Mouse (Mus musculus): Measurements from ENCODE around the gene Plvap.

Plvap gene

GRCm38 (mm10) chr8:71485142-71486135, 26.1 kb downstream of the Plvap start, which contains the start of gene Ano8:
Gene Ano8 (minus strand): TSS chr8:71485963.
- DNase-seq = peak; percentile 84

DNA sequence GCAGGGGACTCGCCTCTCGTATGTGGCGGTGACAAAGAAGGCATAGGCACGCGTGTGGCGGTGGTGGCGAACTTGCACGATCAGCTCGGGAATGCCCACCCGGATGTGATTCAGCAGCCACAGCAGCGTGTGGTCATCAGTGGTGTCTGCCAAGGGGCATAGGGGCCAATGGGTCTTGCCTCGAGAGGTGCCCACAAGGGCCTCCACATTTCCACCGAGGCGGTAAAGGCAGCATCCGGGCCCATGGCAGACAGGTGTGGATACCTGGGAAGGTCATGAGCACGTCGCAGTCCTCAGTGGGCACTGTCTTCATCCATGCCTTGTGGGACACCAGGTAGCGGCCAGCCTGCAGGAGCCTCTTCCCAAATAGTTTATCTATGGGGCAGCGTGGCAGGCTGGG, 26.8 kb downstream of the Plvap start:
- DNase-seq = no peak

- no peak for DNase-seq
Measured at GRCm38 (mm10) chr8:71483932-71484331, 27.6 kb downstream of the Plvap start.

- no peak for DNase-seq
Measured at GRCm38 (mm10) chr8:71478943-71479342, 32.6 kb downstream of the Plvap start.

- DNase-seq = no peak
Measured at GRCm38 (mm10) chr8:71477196-71477845, 34.2 kb downstream of the Plvap start.

DNA sequence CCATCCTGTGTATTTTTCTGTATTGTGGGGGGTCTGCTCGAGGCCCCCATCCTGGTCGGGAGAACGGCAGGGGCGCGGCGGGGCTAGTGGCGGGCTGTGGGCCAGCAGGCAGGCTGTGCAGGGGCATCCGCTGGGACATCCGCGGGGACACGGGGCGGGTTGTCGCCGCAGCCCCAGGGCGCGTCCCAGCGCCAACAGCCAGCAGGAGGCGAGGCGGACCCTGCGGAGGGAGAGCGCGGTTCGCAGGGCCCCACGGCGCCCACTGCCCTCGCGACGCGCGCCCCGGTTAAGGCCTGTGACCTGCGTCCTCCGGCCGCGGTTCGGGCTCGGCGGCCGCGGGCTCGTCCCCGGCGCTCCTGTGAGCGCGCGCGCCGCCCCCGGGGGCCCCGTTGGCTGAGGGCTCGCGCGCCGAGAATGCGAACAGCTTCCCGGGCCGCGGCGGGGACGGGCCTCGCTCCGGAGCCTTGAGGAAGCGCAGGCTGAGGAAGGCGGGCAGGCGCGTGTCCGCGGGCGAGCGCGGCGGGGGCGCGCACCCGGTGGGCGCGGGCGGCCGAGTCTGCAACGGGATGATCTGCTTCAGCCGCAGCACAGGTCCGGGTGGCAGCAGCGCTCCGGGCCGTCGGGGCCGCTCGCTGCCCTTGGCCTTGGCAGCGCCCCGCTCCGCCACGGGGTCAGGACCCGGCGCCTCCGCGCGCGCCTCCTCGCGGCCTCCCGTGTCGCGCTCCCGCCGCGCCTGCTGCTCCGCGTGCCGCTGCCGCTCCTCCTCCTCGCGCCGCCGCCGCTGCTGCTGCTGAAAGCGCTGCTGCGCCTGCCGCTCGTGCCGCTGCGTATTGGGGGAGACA, 35.2 kb downstream of the Plvap start:
- DNase-seq = peak; percentile 78

GRCm38 (mm10) chr8:71475702-71476075, 35.9 kb downstream of the Plvap start:
- DNase-seq = no peak

- no peak for DNase-seq
Measured at GRCm38 (mm10) chr8:71474785-71475701, 36.5 kb downstream of the Plvap start.

GRCm38 (mm10) chr8:71474344-71474743, 37.2 kb downstream of the Plvap start:
- DNase-seq = no peak

- DNase-seq = no peak
Measured at GRCm38 (mm10) chr8:71472601-71473386, 38.8 kb downstream of the Plvap start.

DNA sequence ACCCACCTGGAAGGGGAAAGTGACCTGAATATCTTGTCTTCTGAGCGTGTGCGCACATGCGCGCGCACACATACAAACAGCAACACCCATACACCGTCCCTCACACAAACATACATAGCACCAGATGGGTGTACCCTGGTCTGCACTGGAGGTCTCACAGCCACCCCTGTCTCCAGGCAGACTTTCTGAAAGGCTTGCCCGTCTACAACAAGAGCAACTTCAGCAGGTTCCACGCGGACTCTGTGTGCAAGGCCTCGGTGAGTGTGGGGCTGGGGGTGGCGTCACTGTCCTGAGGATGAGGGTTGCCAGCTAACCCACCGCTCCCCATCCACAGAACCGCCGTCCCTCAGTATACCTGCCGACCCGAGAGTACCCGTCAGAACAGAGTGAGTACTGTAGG, 39.7 kb downstream of the Plvap start:
- DNase-seq = no peak

DNA sequence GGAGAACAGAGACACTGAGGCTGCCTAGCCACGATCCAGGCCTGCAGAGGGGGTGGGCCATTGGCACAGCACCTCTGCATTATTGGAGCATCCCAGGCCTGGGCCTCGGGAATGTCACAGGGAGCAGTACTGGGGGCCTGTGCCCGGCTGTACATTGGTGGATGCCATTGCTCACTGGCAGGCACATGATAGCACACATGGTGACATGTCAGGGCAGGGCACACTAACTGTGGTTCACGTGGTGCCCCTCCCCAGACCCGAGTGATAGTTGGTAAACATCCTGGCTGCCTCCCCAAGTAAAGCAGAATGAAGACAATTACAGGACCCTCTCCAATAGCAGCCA, 40.7 kb downstream of the Plvap start:
- DNase-seq = no peak

GRCm38 (mm10) chr8:71470146-71470912, 41.2 kb downstream of the Plvap start:
- no peak for DNase-seq

DNA sequence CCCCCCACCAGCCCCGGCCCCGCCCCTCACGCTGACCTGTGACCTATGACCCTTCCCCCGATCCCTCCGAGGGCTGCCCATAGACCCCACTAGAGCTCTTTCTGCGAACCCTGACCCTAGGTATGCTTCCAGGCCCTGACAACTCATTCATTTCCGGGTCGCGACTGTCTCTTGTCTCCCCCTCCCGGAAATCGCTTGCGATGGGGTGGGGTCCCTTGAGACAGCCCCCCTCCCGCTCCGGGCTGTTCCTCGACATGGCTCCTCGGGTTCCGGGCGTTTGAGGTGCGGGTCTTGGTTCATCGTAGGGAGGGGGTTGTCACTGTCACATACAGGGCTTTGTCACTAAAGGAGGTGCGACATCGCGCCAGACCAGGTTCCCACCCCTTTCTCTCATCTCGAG, 42.1 kb downstream of the Plvap start:
- DNase-seq = peak; percentile 54

- DNase-seq = peak; percentile 99
Measured at GRCm38 (mm10) chr8:71468916-71469315, 42.6 kb downstream of the Plvap start, which contains the start of gene Dda1. Gene Dda1 (plus strand): TSS chr8:71469199.

- no peak for DNase-seq
Measured at GRCm38 (mm10) chr8:71468001-71468400, 43.6 kb downstream of the Plvap start.

DNA sequence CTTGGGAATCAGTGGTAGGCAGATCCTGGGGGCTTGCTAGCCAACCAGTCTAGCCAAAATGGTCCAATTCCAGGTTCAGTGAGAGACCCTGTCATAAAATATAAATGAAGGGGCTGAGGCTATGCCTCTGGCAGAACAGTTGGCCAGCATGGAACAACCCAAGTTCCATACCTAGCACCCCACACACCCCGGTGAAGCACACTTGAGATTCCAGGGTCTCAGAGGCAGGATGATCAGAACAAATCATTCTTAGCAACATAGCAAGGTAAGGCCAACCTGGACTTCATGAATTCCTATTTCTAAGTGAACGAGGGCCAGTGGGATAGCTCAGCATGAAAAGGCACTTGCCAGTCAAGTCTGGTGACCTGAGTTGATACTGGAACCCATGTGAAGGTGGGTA, 44.4 kb downstream of the Plvap start:
- DNase-seq = no peak

GRCm38 (mm10) chr8:71466198-71466597, 45.4 kb downstream of the Plvap start:
- DNase-seq = peak; percentile 23

DNA sequence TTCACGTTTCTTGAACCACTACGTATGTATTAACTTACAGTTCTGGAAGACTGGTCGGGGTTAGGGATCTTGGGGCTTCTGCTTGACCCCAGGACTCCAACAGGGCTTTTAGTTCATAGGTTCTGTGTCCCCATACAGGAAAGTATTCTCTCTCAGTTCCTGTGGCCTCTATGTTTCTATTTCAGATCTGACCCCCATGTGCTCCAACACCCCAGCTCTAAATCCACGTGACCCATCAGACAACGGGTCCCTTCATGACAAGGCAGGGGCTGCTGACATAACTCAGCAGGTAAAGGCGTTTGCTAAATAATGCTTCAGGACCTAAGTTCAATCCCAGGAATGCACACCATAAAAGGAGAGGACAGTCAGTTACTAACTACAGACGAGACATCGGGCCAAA, 45.8 kb downstream of the Plvap start:
- DNase-seq = peak; percentile 11

Data from kidney, adult 11 months (tissue).